Mouse (Mus musculus) monocyte, adult 5-6 weeks (primary cell): ENCODE results near the gene Abl1. TPM values are rescaled to one million over a fixed set of nuclear protein-coding genes. Genes with fewer than 3 reads are reported as not detected.

Experiments used
- ATAC-seq: fragments of 153-309, 156-312 bp; replicated peaks from 2 replicates; pipeline ENCODE4 v1.8.0; 2017; ENCODE audit warnings: mild to moderate bottlenecking; ENCODE audit not compliant: low TSS enrichment, insufficient number of reproducible peaks, severe bottlenecking, poor library complexity, low FRiP score
- total RNA-seq: library from RNA; stranded (forward); fragments of 200-1000, 200-491, 200-594 nt; gene quantifications from 3 replicates; pipeline ENCODE4 v1.2.3, GENCODE M21; 2017

Abl1 gene
- total RNA-seq, 1 experiment from 2014 or later = 22.7 TPM

DNA sequence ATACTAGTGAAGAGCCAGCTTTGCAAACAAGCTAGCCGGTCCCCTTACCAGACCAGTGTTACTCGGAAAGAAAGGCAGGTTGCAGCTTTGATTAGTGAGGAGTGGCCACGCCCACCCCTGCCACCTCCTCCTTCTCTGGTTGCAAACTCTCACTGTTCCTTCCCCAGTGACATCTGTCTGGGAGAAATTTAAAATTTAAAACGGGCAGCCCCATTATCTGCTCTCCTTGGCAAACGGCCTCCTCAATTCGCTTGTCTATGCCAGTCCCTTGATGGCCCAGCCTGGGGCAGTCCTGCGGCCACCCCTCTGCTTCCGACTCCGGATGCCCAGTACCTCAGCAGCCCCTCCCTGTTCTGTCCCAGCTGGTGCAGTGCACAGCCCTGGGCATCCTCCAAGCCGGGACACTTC, 156.6 kb downstream of the Abl1 start:
- ATAC-seq = no peak

DNA sequence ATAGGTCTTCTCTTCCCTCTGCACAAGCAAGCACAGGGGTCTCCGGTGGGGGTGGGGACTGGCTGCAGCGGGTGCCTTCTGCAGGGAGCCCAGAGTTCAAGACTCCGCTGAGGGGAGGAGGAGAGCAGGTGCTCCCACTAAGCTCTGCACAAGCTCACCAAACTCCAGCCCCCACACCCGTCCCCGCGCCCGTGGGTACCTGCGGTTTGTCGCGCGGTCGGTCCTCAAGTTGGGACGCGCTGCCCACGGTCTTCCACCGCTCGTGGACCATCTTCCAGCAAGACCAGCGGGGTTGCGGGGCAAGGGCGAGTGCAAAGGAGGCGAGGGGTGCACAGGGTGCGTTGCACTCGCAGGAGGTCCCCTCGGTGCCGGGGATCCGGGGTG, 157.3 kb downstream of the Abl1 start:
- no peak for ATAC-seq

DNA sequence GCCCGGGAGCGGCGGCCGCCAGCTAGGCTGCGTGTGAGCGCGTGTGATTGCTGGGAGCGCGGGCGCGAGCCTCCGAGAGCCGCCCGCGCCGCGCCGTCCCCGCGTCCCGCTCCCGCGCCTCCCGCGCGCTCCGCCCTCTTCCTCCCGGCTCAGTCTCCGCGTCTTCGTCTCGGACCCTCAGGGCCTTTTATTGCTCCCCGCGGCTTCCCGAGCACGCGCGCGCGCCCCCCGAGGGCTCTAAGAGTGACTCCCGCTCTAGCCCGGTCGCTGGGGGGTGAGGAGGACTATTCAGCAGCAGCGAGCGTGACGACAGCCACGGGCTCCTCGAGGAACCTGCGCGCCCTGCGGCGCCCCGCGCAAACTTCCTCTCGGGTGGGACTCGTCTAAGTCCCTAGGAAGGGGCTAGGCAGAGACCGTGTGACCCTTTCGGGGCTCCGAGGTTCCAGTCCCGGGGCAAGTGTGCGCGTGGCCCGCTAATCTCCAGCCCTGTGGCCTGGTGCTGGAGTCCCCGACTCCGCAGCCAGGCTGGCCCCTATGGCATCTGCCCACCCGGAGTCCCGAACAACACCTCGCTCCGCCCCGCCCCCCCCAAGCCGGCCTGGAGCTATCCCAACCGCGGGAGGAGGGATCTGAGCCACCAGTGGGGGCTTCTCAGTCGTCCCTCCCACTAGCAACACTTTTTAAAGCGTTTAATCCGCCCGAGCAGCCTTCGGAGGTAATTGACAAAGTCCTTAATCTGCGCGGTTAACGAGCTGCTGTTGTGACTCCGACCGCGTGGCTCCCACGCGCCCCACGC, 157.9 kb downstream of the Abl1 start, which contains the start of gene Fibcd1:
Gene Fibcd1, minus strand, starts transcription at position 110 of the 796 bp plus-strand sequence.
- ATAC-seq = no peak

DNA sequence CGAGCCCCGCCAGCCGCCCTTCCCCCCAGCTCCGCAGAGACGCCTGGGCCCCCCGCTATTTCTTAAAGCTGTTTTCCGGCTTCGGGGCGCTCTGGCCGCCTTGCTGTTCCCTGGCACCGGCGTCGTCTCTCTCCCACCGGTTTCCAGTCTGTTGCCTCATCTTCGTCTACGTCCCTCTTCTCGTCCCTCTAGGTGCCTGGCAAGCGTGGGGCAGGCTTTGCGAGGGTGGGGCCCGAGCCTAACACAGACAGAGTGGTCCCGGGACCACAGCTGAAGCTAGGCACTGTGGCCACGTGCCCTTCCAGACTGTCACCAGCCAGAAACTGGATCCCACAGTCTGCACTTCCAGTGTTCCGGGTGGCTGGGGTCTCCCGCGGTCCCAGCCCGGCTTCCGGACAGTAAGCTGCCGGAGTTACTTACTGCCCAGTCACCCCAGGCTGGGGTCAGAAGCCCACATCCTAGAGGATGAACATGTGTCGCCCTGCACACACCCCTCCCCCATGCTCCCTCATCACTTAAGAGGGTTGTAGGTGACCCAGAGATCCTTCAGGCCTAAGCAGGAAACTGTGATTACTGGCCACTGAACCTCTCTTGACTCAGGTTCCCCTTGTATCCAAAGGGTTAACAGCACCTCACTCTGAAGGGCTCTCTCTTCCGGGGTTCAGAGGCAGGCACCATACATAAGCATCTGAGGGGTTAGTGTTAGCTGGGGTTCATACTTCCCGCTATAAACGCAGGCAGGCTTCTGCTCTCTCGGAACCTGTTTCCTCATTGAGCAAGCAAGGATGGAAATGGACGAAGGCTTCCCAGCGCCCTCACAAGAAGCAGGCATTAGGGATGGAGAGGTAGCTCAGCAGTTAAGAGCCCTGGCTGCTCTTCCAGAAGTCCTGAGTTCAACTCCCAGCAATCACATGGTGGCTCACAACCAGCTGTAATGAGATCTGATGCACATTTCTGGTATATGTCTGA, 158.8 kb downstream of the Abl1 start:
- no peak for ATAC-seq

DNA sequence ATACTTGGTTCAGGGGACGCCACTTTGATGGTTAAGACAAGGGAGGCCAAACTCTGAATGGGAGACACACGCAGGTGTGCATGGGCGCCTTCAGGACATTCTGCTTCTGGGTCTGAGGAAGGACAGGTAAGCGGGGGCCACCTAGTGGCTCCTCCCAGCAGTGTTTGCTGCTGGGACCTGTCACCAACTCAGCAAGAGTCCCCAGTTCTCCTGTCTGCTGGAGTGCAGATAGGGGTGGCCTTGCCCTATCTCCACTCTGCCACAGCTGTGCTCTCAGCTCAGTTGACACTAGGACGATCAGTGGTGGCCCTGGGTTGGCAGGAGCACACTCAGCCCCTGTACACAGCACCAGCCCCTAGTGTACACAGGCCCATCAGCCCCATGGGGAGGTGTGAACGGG, 159.7 kb downstream of the Abl1 start:
- no peak for ATAC-seq

DNA sequence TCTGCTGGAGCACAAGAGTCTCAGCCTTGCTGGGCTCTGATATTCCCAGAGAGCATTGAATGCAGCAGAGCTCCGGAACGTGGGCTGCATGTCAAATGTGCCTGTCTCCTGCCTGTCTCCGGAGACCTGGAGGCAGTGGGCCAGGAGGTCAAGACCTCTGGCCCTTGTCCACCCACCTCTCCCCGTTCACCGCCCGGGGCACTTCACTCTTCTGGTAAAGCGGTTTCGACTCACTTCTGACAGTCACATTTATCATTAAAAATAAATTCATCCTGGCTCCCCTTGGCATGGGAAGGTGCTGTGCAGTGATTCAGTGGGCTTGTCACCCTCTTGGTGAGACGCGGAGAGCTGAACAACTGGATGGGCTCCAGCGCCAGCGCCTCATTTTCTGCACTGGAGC, 162.0 kb downstream of the Abl1 start:
- no peak for ATAC-seq

Other genes with a start within 250 kb of the Abl1 start
- 13.5 to 30.9 TPM (median 19.7 TPM) in 3 replicates for gene Ass1, start 218.2 kb upstream of the Abl1 start, total RNA-seq
- 14.6 to 21.9 TPM (median 19.6 TPM) in 3 replicates for gene Fubp3, start 115.7 kb upstream of the Abl1 start, total RNA-seq
- not detected in 3 replicates for gene Prdm12, start 48.3 kb upstream of the Abl1 start, total RNA-seq
- 25.4 to 40.2 TPM (median 28.2 TPM) in 3 replicates for gene Exosc2, start 17.7 kb upstream of the Abl1 start, total RNA-seq
- 9.8 to 19.1 TPM (median 10.5 TPM) in 3 replicates for gene Qrfp, start 122.2 kb downstream of the Abl1 start, total RNA-seq
- 0.19 TPM in 1 of 3 replicates, not detected in the others for gene Fibcd1, start 157.6 kb downstream of the Abl1 start, total RNA-seq
- gene Lamc3, start 198.9 kb downstream of the Abl1 start, total RNA-seq = not detected in 3 replicates